Mouse (Mus musculus) bone marrow macrophage, adult 2 months (primary cell): ENCODE data around the gene Tifab. TPM values are rescaled to one million over a fixed set of nuclear protein-coding genes. Genes with fewer than 3 reads are reported as not detected.

ENCODE experiments used
- H3K27ac ChIP-seq: 2 replicates; pipeline ENCODE4 v1.5.1; 2012; ENCODE audit warnings: low read depth, low read length; ENCODE audit not compliant: insufficient read depth
- H3K4me1 ChIP-seq: 2 replicates; pipeline ENCODE4 v1.6.1; 2012; ENCODE audit warnings: low read length; ENCODE audit not compliant: control insufficient read depth, insufficient read depth
- H3K4me3 ChIP-seq: 2 replicates; pipeline ENCODE4 v1.5.1; 2012; ENCODE audit warnings: mild to moderate bottlenecking, low read length, moderate library complexity; ENCODE audit not compliant: insufficient read depth
- CTCF ChIP-seq: IDR thresholded peaks from 2 replicates; pipeline ENCODE4 v1.5.1; 2012; ENCODE audit warnings: low read depth, mild to moderate bottlenecking, low read length, moderate library complexity
- POLR2A ChIP-seq: IDR thresholded peaks from 2 replicates; pipeline ENCODE4 v1.6.1; 2012; ENCODE audit warnings: mild to moderate bottlenecking, low read depth, low read length, borderline replicate concordance
- polyA plus RNA-seq: library from polyadenylated mRNA; stranded (reverse); fragments of >200 nt; gene quantifications from 2 replicates; pipeline ENCODE4 v1.2.4, GENCODE M21; 2012; ENCODE audit not compliant: missing spikeins, insufficient read depth, insufficient read length

Gene Tifab
- polyA plus RNA-seq, 1 experiment, result 112 TPM

GRCm38 (mm10) chr13:56142382-56143150, 36.1 kb downstream of the Tifab start:
- TF ChIP-seq POLR2A (no peak), CTCF (no peak)

GRCm38 (mm10) chr13:56139167-56139751, 39.4 kb downstream of the Tifab start:
- Histone ChIP-seq H3K4me3 (no peak overlapping the region), H3K4me1 (peaks cover 5% of the 10 kb centered on the region), H3K27ac (no peak overlapping the region)
- TF ChIP-seq POLR2A, result no peak
- TF ChIP-seq CTCF, result no peak

More at GRCm38 (mm10) chr13:56142382-56143150, 36.1 kb downstream of the Tifab start:
- H3K4me1 ChIP-seq, result peaks cover 3% of the 10 kb centered on the region
- no peak overlapping the region for H3K27ac ChIP-seq
- no peak overlapping the region for H3K4me3 ChIP-seq

GRCm38 (mm10) chr13:56136200-56136599, 42.5 kb downstream of the Tifab start, which contains the start of gene H2afy:
Gene H2afy, minus strand, starts transcription at chr13:56136361.
- H3K4me3 ChIP-seq, result peak within 1 kb of the TSS; percentile 84
- no peak for TF ChIP-seq CTCF
- no peak for TF ChIP-seq POLR2A
- peaks cover 29% of the 10 kb centered on the region for H3K4me1 ChIP-seq
- H3K27ac ChIP-seq, result peak within 1 kb of the TSS; percentile 43

- peaks cover 29% of the 10 kb centered on the region for H3K4me1 ChIP-seq
- H3K27ac ChIP-seq, result peak overlapping the region; percentile 43
- H3K4me3 ChIP-seq, result peak overlapping the region; percentile 84
- TF ChIP-seq CTCF (no peak), POLR2A (no peak)
Observed at GRCm38 (mm10) chr13:56135231-56136052, 43.2 kb downstream of the Tifab start.

GRCm38 (mm10) chr13:56134631-56135181, 44.0 kb downstream of the Tifab start:
- Histone ChIP-seq H3K4me3 (peak overlapping the region; percentile 84), H3K4me1 (peaks cover 34% of the 10 kb centered on the region), H3K27ac (peak overlapping the region; percentile 43)
- TF ChIP-seq CTCF (no peak), POLR2A (no peak)

GRCm38 (mm10) chr13:56134031-56134430, 44.7 kb downstream of the Tifab start:
- H3K4me1 ChIP-seq, result peaks cover 36% of the 10 kb centered on the region
- H3K27ac ChIP-seq, result 0 out of 2 replicates have a peak overlapping the region, but pooled peaks have one; percentile 43
- H3K4me3 ChIP-seq, result peak overlapping the region; percentile 84
- TF ChIP-seq POLR2A (no peak), CTCF (no peak)

GRCm38 (mm10) chr13:56132941-56133340, 45.7 kb downstream of the Tifab start:
- TF ChIP-seq POLR2A (no peak), CTCF (no peak)
- no peak overlapping the region for H3K27ac ChIP-seq
- H3K4me3 ChIP-seq, result no peak overlapping the region
- peaks cover 38% of the 10 kb centered on the region for H3K4me1 ChIP-seq

GRCm38 (mm10) chr13:56132326-56132936, 46.3 kb downstream of the Tifab start:
- no peak for TF ChIP-seq POLR2A
- no peak for TF ChIP-seq CTCF
- H3K4me1 ChIP-seq, result peaks cover 38% of the 10 kb centered on the region
- H3K4me3 ChIP-seq, result no peak overlapping the region
- no peak overlapping the region for H3K27ac ChIP-seq

GRCm38 (mm10) chr13:56130544-56130943, 48.1 kb downstream of the Tifab start:
- no peak overlapping the region for H3K27ac ChIP-seq
- peaks cover 33% of the 10 kb centered on the region for H3K4me1 ChIP-seq
- no peak overlapping the region for H3K4me3 ChIP-seq
- TF ChIP-seq CTCF (no peak), POLR2A (no peak)
